Mouse (Mus musculus) lung, postnatal 0 days (tissue): Measurements from ENCODE around the gene Nacc2. TPM values are rescaled to one million over a fixed set of nuclear protein-coding genes. Genes with fewer than 3 reads are reported as not detected.

ENCODE experiments used
- ATAC-seq: fragments of 200-750 bp; cut with Nextera tagmentation; 2 replicates; pipeline ENCODE4 v1.8.0; 2017; ENCODE audit warnings: moderate library complexity
- DNase-seq: peaks from one replicate; pipeline ENCODE4 v3.0.0-alpha.2; 2016; ENCODE audit warnings: low spot score
- H3K27ac ChIP-seq: fragments of 300-500 bp; sonication (generic); 2 replicates; pipeline ENCODE4 v1.5.1; 2014; ENCODE audit warnings: antibody characterized with exemption, mild to moderate bottlenecking, low read length, mixed read lengths
- H3K27me3 ChIP-seq: fragments of 300-500 bp; sonication (generic); replicated peaks from 2 replicates; pipeline ENCODE4 v1.6.1; 2014; ENCODE audit warnings: low read length, mixed read lengths; ENCODE audit not compliant: insufficient read depth
- H3K36me3 ChIP-seq: fragments of 300-500 bp; sonication (generic); 2 replicates; pipeline ENCODE4 v1.6.1; 2014; ENCODE audit warnings: low read length, mixed read lengths; ENCODE audit not compliant: insufficient read depth
- H3K4me1 ChIP-seq: fragments of 300-500 bp; sonication (generic); 2 replicates; pipeline ENCODE4 v1.6.1; 2014; ENCODE audit warnings: antibody characterized with exemption, low read depth, low read length, mixed read lengths; ENCODE audit not compliant: insufficient read depth
- H3K4me2 ChIP-seq: fragments of 300-500 bp; sonication (generic); replicated peaks from 2 replicates; pipeline ENCODE4 v1.6.1; 2014; ENCODE audit warnings: low read depth, mild to moderate bottlenecking, low read length, moderate library complexity, mixed read lengths
- H3K4me3 ChIP-seq: fragments of 300-500 bp; sonication (generic); 2 replicates; pipeline ENCODE4 v1.5.1; 2014; ENCODE audit warnings: low read depth, low read length
- H3K9ac ChIP-seq: fragments of 300-500 bp; sonication (generic); replicated peaks from 2 replicates; pipeline ENCODE4 v1.6.1; 2014; ENCODE audit warnings: low read depth, mild to moderate bottlenecking
- H3K9me3 ChIP-seq: fragments of 300-500 bp; sonication (generic); 2 replicates; pipeline ENCODE4 v1.6.1; 2016; ENCODE audit warnings: low read length, mixed read lengths
- CTCF ChIP-seq: IDR thresholded peaks from 2 replicates; pipeline ENCODE4 v1.5.1; 2016; ENCODE audit warnings: antibody characterized with exemption, mild to moderate bottlenecking
- EP300 ChIP-seq: IDR thresholded peaks from 2 replicates; pipeline ENCODE4 v1.6.1; 2016; ENCODE audit warnings: antibody characterized with exemption, mild to moderate bottlenecking, control low read depth
- WGBS: fragments of 180-500 bp; shearing (Covaris S2); extraction: QIAGEN DNeasy Blood & Tissue Kit; methylation state at CpG from one replicate; pipeline ENCODE4 v1.1.7; 2014; 5-methylcytosine and 5-hydroxymethylcytosine counted together
- polyA plus RNA-seq: library from polyadenylated mRNA; unstranded; fragments of >200 nt; fragmentation: Nextera tagmentation; extraction: Ambion mirVana; gene quantifications from 2 replicates; pipeline ENCODE4 v1.2.1, GENCODE M21; 2015

The Nacc2 gene
- polyA plus RNA-seq, 1 experiment from 2014 or later: 7.1 TPM

DNA sequence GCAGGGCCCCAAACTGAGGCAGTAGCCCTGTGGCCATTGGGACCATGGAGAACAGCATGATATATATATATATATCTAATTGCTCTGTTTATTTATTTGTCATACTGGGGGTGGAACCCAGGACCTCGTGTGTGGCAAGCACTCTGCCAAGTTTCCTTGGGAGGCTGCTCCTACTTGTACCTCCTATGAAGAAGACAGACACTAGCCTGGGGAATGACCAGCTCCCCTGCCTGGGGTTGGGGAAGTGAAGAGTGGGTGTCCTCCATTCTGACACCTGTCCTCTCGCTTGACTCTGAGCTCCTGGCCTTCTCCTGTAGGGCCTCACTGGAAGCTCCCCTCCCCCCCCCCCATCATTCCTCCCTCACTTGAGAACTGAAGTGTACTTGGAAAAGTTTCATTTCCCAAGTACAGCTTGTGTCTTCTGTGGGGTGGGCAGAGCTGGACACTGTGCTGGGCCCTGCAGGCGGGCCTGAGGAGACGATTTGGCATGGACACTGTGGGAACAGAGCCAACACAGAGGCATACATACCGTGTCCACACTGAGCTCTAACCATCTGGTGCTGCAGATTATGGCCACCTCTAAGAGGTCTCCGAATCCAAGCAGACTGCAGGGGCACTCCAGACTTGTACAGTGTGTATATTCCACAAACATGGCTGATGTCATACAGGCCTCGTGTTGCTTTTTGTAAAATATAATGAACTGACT is 23.5 kb upstream of the Nacc2 start:
- Histone ChIP-seq H3K9ac (no peak overlapping the region), H3K4me2 (no peak overlapping the region), H3K4me3 (no peak overlapping the region), H3K27ac (no peak overlapping the region), H3K27me3 (no peaks in the 10 kb centered on the region), H3K36me3 (no peaks in the 10 kb centered on the region), H3K9me3 (no peaks in the 10 kb centered on the region), H3K4me1 (0 out of 2 replicates have a peak, but pooled peaks cover 3% of the 10 kb centered on the region)
- WGBS: 23% methylated on average over 7 of the region's 7 CpGs
- ATAC-seq: peak; percentile 50
- DNase-seq: no peak
- no peak for TF ChIP-seq EP300
- no peak for TF ChIP-seq CTCF

DNA sequence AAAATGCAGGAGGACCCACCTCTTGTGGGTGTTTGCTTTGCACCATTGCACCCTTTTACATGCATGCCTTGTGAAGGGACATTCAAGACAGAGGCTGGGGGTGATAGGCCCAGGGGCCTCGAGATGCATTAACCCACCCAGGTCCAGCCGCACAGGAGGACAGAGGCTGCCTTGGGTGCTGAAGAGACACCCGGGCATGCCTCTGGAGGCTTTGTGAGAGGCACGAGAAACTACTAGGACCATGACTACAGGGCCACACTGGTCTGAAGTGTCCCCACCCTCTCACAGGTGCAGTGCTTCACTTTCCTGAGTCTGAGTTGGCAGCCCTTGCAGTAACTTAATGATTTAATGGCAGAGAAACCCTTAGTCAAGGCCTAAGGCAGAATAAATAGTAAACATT is 22.1 kb upstream of the Nacc2 start:
- Histone ChIP-seq H3K4me1 (peaks cover 6% of the 10 kb centered on the region; the same call in 1 of the 2 replicates), H3K27ac (no peak overlapping the region), H3K9me3 (no peaks in the 10 kb centered on the region), H3K36me3 (no peaks in the 10 kb centered on the region), H3K27me3 (no peaks in the 10 kb centered on the region), H3K9ac (no peak overlapping the region), H3K4me3 (no peak overlapping the region), H3K4me2 (no peak overlapping the region)
- 64% methylated on average over 4 of the region's 4 CpGs for WGBS
- TF ChIP-seq CTCF: no peak
- TF ChIP-seq EP300: no peak
- DNase-seq (no peak), ATAC-seq (no peak)

DNA sequence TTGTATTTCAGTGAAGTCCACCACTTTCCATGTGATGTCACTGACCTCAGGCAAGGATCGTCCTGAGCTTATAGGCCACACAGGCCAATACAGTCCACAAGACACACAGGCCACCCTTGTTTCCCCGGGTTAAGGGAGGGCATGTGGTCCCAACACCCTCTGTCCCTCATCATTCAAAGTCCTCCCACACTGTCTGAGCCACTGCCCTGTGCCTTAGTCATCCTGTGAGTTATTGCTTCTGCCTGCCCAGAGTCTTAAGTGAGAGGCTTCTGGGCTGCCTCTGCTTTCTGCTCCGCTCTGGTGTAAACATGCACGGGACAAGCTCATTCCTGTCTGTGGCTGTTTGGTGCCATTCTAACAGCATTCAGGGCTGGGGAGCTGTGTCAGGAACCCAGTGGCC is 21.3 kb upstream of the Nacc2 start:
- peaks cover 6% of the 10 kb centered on the region; the same call in 1 of the 2 replicates for H3K4me1 ChIP-seq
- H3K27ac ChIP-seq: no peak overlapping the region
- no peaks in the 10 kb centered on the region for H3K9me3 ChIP-seq
- H3K27me3 ChIP-seq: no peaks in the 10 kb centered on the region
- no peak for DNase-seq
- H3K4me2 ChIP-seq: no peak overlapping the region
- no peak for ATAC-seq
- no peak overlapping the region for H3K4me3 ChIP-seq
- no peaks in the 10 kb centered on the region for H3K36me3 ChIP-seq
- TF ChIP-seq CTCF (no peak), EP300 (no peak)
- no peak overlapping the region for H3K9ac ChIP-seq
- WGBS: 56% methylated on average over 4 of the region's 4 CpGs

DNA sequence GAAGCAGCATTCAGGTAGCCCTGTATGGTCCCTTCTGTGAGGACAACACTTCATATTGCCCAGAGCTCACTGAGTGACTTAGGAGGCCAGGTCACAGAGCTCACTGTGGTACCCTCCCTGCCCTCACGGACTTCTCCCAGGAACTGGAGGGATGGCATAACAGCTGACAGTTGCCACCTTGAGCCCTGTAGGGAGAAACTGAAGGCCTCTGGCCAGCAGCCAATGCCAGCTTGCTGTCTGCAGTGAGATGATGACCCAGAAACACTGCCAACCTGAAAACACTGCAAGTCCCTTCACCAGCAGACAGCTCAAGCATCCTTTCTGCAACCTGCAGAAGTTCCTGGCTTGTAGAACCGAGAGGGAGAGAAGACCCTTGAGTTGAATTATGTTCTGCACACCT is 20.5 kb upstream of the Nacc2 start:
- WGBS: 74% methylated on average over 2 of the region's 2 CpGs
- ATAC-seq (no peak), DNase-seq (no peak)
- peaks cover 9% of the 10 kb centered on the region; the same call in 1 of the 2 replicates for H3K4me1 ChIP-seq
- H3K36me3 ChIP-seq: no peaks in the 10 kb centered on the region
- H3K9ac ChIP-seq: no peak overlapping the region
- no peak overlapping the region for H3K27ac ChIP-seq
- H3K4me3 ChIP-seq: no peak overlapping the region
- no peaks in the 10 kb centered on the region for H3K9me3 ChIP-seq
- no peak for TF ChIP-seq CTCF
- no peaks in the 10 kb centered on the region for H3K27me3 ChIP-seq
- H3K4me2 ChIP-seq: no peak overlapping the region

- no peak for TF ChIP-seq EP300
- TF ChIP-seq CTCF: no peak
- WGBS: 82% methylated on average over 3 of the region's 3 CpGs
- H3K36me3 ChIP-seq: no peaks in the 10 kb centered on the region
- H3K9me3 ChIP-seq: no peaks in the 10 kb centered on the region
- H3K27me3 ChIP-seq: no peaks in the 10 kb centered on the region
- H3K9ac ChIP-seq: no peak overlapping the region
- no peak overlapping the region for H3K27ac ChIP-seq
- peaks cover 9% of the 10 kb centered on the region; the same call in 1 of the 2 replicates for H3K4me1 ChIP-seq
- ATAC-seq (no peak), DNase-seq (no peak)
- no peak overlapping the region for H3K4me2 ChIP-seq
- H3K4me3 ChIP-seq: no peak overlapping the region
Measured at GRCm38 (mm10) chr2:26142986-26143385, 20.0 kb upstream of the Nacc2 start.

DNA sequence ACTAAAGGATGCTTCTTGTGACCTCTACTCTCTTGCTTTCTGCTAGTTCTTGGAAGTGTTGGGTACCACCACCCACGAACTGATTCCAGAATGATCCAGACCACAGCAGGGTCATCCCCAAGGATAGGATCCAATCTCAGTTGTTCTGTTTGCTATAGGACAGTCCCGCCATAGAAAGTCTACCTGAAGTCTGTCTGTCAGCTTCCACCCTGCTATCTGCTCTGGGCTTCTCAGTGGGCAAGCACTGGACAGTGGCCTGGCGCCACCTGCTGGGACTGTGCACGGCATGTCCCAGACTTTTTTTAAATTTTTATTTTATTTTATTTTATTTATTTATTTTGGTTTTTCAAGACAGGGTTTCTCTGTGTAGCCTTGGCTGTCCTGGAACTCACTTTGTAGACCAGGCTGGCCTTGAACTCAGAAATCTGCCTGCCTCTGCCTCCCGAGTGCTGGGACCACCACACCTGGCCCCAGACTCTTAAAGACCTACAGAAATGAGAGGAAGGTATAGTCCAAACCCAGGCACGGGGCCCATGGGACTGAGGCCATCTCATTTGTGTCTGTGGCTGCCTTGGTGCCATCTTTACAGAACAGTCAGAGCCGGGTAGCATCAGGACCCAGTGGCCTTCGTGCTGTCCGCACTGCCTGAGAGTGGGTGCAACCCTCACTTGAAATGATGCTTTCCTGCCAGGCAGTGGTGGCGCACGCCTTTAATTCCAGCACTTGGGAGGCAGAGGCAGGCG is 19.0 kb upstream of the Nacc2 start:
- WGBS: 57% methylated on average over 12 of the region's 12 CpGs
- no peak overlapping the region for H3K9ac ChIP-seq

More for the DNA sequence above, 19.0 kb upstream of the Nacc2 start:
- Histone ChIP-seq H3K4me3 (no peak overlapping the region), H3K27me3 (no peaks in the 10 kb centered on the region), H3K9me3 (no peaks in the 10 kb centered on the region), H3K4me1 (peaks cover 9% of the 10 kb centered on the region; the same call in 1 of the 2 replicates), H3K36me3 (no peaks in the 10 kb centered on the region), H3K4me2 (no peak overlapping the region), H3K27ac (no peak overlapping the region)
- DNase-seq (peak; percentile 66), ATAC-seq (no peak)
- TF ChIP-seq CTCF (peak; percentile 81), EP300 (no peak)
